ENCODE assay signal across 15 mouse cellular contexts in the genomic region with DNA sequence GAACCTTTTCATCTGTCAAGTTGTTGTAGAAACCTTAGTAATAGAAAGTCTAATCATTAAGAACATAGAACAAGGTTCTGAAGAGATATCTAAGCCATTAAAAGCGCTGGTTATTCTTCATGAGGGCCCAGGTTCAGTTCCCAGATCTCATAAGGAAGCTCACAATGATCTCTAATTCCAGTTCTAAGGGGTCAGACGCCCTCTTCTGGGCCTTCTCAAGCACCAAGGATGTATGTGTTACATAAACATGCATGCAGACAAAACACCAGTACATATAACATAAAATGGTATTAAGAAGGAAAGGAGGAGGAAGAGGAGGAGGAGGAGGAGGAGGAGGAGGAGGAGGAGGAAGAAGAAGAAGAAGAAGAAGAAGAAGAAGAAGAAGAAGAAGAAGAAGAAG.
"Had no signal": no experiment of that assay in that cellular context is flagged by ENCODE, and none has a peak within 500 bp of the region (broad histone marks: within the 10 kb centered on the region; RNA-seq: fewer than 3 reads in every experiment).

No protein-coding gene starts in this region.

- ATAC-seq: liver, embryonic 12.5 days had no signal

- H3K27me3 ChIP-seq: liver, embryonic 12.5 days; liver, embryonic 15.5 days; lung, embryonic 15.5 days had no signal

- H3K4me1 ChIP-seq: liver, embryonic 15.5 days; lung, embryonic 15.5 days had no signal

- H3K4me3 ChIP-seq: liver, embryonic 12.5 days; liver, embryonic 15.5 days; lung, embryonic 15.5 days had no signal

- H3K27ac ChIP-seq: kidney, postnatal 0 days; liver, embryonic 12.5 days; liver, embryonic 15.5 days; lung, embryonic 15.5 days had no signal

- H3K4me2 ChIP-seq: liver, embryonic 12.5 days; liver, embryonic 15.5 days; lung, embryonic 15.5 days; midbrain, embryonic 11.5 days had no signal

- H3K9me3 ChIP-seq: liver, embryonic 12.5 days; liver, embryonic 15.5 days; lung, embryonic 15.5 days had no signal

- DNase-seq: kidney, adult 18-20 months; kidney, adult 9 months; kidney, postnatal 25 days; left cerebral cortex, postnatal 4 days; lung, adult 18-20 months; lung, postnatal 10 days; lung, postnatal 4 days; midbrain, embryonic 14.5 days; thymus, adult 18-20 months; thymus, postnatal 36 days had no signal

- H3K9ac ChIP-seq: liver, embryonic 12.5 days; liver, embryonic 15.5 days; lung, embryonic 15.5 days had no signal

- H3K36me3 ChIP-seq: liver, embryonic 12.5 days; liver, embryonic 15.5 days; lung, embryonic 15.5 days had no signal
